Mouse (Mus musculus): ENCODE measurements at regions not wholly inside any gene's neighbourhood (a gene's known extent, or its start where the extent isn't known, plus 50 kb on each side); places are given as distances from the start of the nearest gene placed in this dataset.

GRCm38 (mm10) chr14:25292557-25292956 is 166.4 kb upstream of the Zmiz1 start:
- no peak for ATAC-seq (ENCODE audit: extremely low read depth, insufficient number of reproducible peaks, low FRiP score, poor library complexity, severe bottlenecking)

- ATAC-seq (ENCODE audit: extremely low read depth, insufficient number of reproducible peaks, low FRiP score, poor library complexity, severe bottlenecking), result no peak
Measured at GRCm38 (mm10) chr14:25294226-25294625, 164.8 kb upstream of the Zmiz1 start.

- no peak for ATAC-seq (ENCODE audit: extremely low read depth, insufficient number of reproducible peaks, low FRiP score, poor library complexity, severe bottlenecking)
Measured at GRCm38 (mm10) chr14:25295688-25296350, 163.2 kb upstream of the Zmiz1 start.

GRCm38 (mm10) chr14:25299673-25300190 is 159.3 kb upstream of the Zmiz1 start:
- ATAC-seq (ENCODE audit: extremely low read depth, insufficient number of reproducible peaks, low FRiP score, poor library complexity, severe bottlenecking), result no peak

GRCm38 (mm10) chr14:25301336-25302031 is 157.5 kb upstream of the Zmiz1 start:
- no peak for ATAC-seq (ENCODE audit: extremely low read depth, insufficient number of reproducible peaks, low FRiP score, poor library complexity, severe bottlenecking)

GRCm38 (mm10) chr14:25304391-25304851 is 154.6 kb upstream of the Zmiz1 start:
- no peak for ATAC-seq (ENCODE audit: extremely low read depth, insufficient number of reproducible peaks, low FRiP score, poor library complexity, severe bottlenecking)

- ATAC-seq (ENCODE audit: extremely low read depth, insufficient number of reproducible peaks, low FRiP score, poor library complexity, severe bottlenecking), result no peak
Measured at GRCm38 (mm10) chr14:25306166-25306565, 152.8 kb upstream of the Zmiz1 start.

GRCm38 (mm10) chr14:25306961-25307654 is 151.9 kb upstream of the Zmiz1 start:
- no peak for ATAC-seq (ENCODE audit: extremely low read depth, insufficient number of reproducible peaks, low FRiP score, poor library complexity, severe bottlenecking)

- no peak for ATAC-seq (ENCODE audit: extremely low read depth, insufficient number of reproducible peaks, low FRiP score, poor library complexity, severe bottlenecking)
Measured at GRCm38 (mm10) chr14:25308051-25308450, 150.9 kb upstream of the Zmiz1 start.

- no peak for ATAC-seq (ENCODE audit: extremely low read depth, insufficient number of reproducible peaks, low FRiP score, poor library complexity, severe bottlenecking)
Measured at GRCm38 (mm10) chr14:25310671-25311151, 148.3 kb upstream of the Zmiz1 start.

- no peak for ATAC-seq (ENCODE audit: extremely low read depth, insufficient number of reproducible peaks, low FRiP score, poor library complexity, severe bottlenecking)
Measured at GRCm38 (mm10) chr14:25311475-25311874, 147.5 kb upstream of the Zmiz1 start.

GRCm38 (mm10) chr14:25312135-25312534 is 146.8 kb upstream of the Zmiz1 start:
- ATAC-seq (ENCODE audit: extremely low read depth, insufficient number of reproducible peaks, low FRiP score, poor library complexity, severe bottlenecking), result no peak

- no peak for ATAC-seq (ENCODE audit: extremely low read depth, insufficient number of reproducible peaks, low FRiP score, poor library complexity, severe bottlenecking)
Measured at GRCm38 (mm10) chr14:25312814-25313426, 146.1 kb upstream of the Zmiz1 start.

GRCm38 (mm10) chr14:25313693-25314240 is 145.2 kb upstream of the Zmiz1 start:
- no peak for ATAC-seq (ENCODE audit: extremely low read depth, insufficient number of reproducible peaks, low FRiP score, poor library complexity, severe bottlenecking)

GRCm38 (mm10) chr14:25316491-25316890 is 142.5 kb upstream of the Zmiz1 start:
- ATAC-seq (ENCODE audit: extremely low read depth, insufficient number of reproducible peaks, low FRiP score, poor library complexity, severe bottlenecking), result no peak

GRCm38 (mm10) chr14:25317680-25318471 is 141.1 kb upstream of the Zmiz1 start:
- no peak for ATAC-seq (ENCODE audit: extremely low read depth, insufficient number of reproducible peaks, low FRiP score, poor library complexity, severe bottlenecking)

- ATAC-seq (ENCODE audit: extremely low read depth, insufficient number of reproducible peaks, low FRiP score, poor library complexity, severe bottlenecking), result no peak
Measured at GRCm38 (mm10) chr14:25318909-25319308, 140.1 kb upstream of the Zmiz1 start.

GRCm38 (mm10) chr14:25320141-25320540 is 138.8 kb upstream of the Zmiz1 start:
- ATAC-seq (ENCODE audit: extremely low read depth, insufficient number of reproducible peaks, low FRiP score, poor library complexity, severe bottlenecking), result no peak
